Mouse (Mus musculus) stomach, embryonic 14.5 days (tissue): ENCODE measurements at regions not wholly inside any gene's neighbourhood (a gene's known extent, or its start where the extent isn't known, plus 50 kb on each side); places are given as distances from the start of the nearest gene placed in this dataset.

Source experiments
- ATAC-seq: fragments of 200-750 bp; cut with Nextera tagmentation; 2 replicates; pipeline ENCODE4 v1.8.0; 2017; ENCODE audit warnings: low read depth, moderate TSS enrichment; ENCODE audit not compliant: insufficient number of reproducible peaks, insufficient read depth, low FRiP score
- H3K27ac ChIP-seq: fragments of 300-500 bp; sonication (generic); 2 replicates; pipeline ENCODE4 v1.5.1; 2014; ENCODE audit warnings: mild to moderate bottlenecking, low read length, moderate library complexity, mixed read lengths
- H3K27me3 ChIP-seq: fragments of 300-500 bp; sonication (generic); 2 replicates; pipeline ENCODE4 v1.6.1; 2014; ENCODE audit warnings: low read length, control low read depth, mixed read lengths; ENCODE audit not compliant: control insufficient read depth, insufficient read depth
- H3K36me3 ChIP-seq: fragments of 300-500 bp; sonication (generic); 2 replicates; pipeline ENCODE4 v1.6.1; 2014; ENCODE audit warnings: mild to moderate bottlenecking, control low read depth, low read length, moderate library complexity, mixed read lengths; ENCODE audit not compliant: control insufficient read depth, insufficient read depth
- H3K4me1 ChIP-seq: fragments of 300-500 bp; sonication (generic); 2 replicates; pipeline ENCODE4 v1.6.1; 2014; ENCODE audit warnings: low read length, control low read depth, mixed read lengths; ENCODE audit not compliant: control insufficient read depth, insufficient read depth
- H3K4me2 ChIP-seq: fragments of 300-500 bp; sonication (generic); replicated peaks from 2 replicates; pipeline ENCODE4 v1.6.1; 2014; ENCODE audit warnings: low read depth, low read length, control low read depth
- H3K4me3 ChIP-seq: fragments of 300-500 bp; sonication (generic); 2 replicates; pipeline ENCODE4 v1.5.1; 2014; ENCODE audit warnings: low read depth, low read length, control low read depth
- H3K9ac ChIP-seq: fragments of 300-500 bp; sonication (generic); replicated peaks from 2 replicates; pipeline ENCODE4 v1.6.1; 2014; ENCODE audit warnings: low read depth, mild to moderate bottlenecking, control low read depth, low read length, moderate library complexity, mixed read lengths
- H3K9me3 ChIP-seq: fragments of 300-500 bp; sonication (generic); 2 replicates; pipeline ENCODE4 v1.6.1; 2016; ENCODE audit warnings: low read depth, low read length, control low read depth; ENCODE audit not compliant: control insufficient read depth
- WGBS: fragments of 180-500 bp; shearing (Covaris S2); extraction: QIAGEN DNeasy Blood & Tissue Kit; methylation state at CpG from one replicate; pipeline ENCODE4 v1.1.7; 2014; 5-methylcytosine and 5-hydroxymethylcytosine counted together

- Histone ChIP-seq H3K4me3 (no peak overlapping the region), H3K27me3 (no peaks in the 10 kb centered on the region), H3K9ac (no peak overlapping the region), H3K36me3 (no peaks in the 10 kb centered on the region), H3K4me2 (no peak overlapping the region), H3K27ac (no peak overlapping the region), H3K4me1 (no peaks in the 10 kb centered on the region), H3K9me3 (no peaks in the 10 kb centered on the region)
- ATAC-seq: no peak
- WGBS: 81% methylated on average over 4 of the region's 4 CpGs
These were observed 162.2 kb downstream of the Dusp6 start for GRCm38 (mm10) chr10:99425265-99425664.

- WGBS: 79% methylated on average over 9 of the region's 9 CpGs
- Histone ChIP-seq H3K9me3 (no peaks in the 10 kb centered on the region), H3K4me2 (no peak overlapping the region), H3K36me3 (no peaks in the 10 kb centered on the region), H3K9ac (no peak overlapping the region), H3K27me3 (no peaks in the 10 kb centered on the region), H3K27ac (no peak overlapping the region), H3K4me3 (no peak overlapping the region), H3K4me1 (no peaks in the 10 kb centered on the region)
- no peak for ATAC-seq
These were observed 167.1 kb downstream of the Dusp6 start for GRCm38 (mm10) chr10:99430175-99430574.

GRCm38 (mm10) chr10:99430669-99431561, 167.9 kb downstream of the Dusp6 start:
- Histone ChIP-seq H3K36me3 (no peaks in the 10 kb centered on the region), H3K4me2 (no peak overlapping the region), H3K9ac (no peak overlapping the region), H3K9me3 (no peaks in the 10 kb centered on the region), H3K27me3 (no peaks in the 10 kb centered on the region), H3K27ac (no peak overlapping the region), H3K4me1 (no peaks in the 10 kb centered on the region), H3K4me3 (no peak overlapping the region)
- no peak for ATAC-seq
- 76% methylated on average over 16 of the region's 16 CpGs for WGBS

GRCm38 (mm10) chr10:99437060-99437459, 174.0 kb downstream of the Dusp6 start:
- Histone ChIP-seq H3K27ac (no peak overlapping the region), H3K4me2 (no peak overlapping the region), H3K4me1 (no peaks in the 10 kb centered on the region; the same call in 1 of the 2 replicates), H3K9ac (no peak overlapping the region), H3K4me3 (no peak overlapping the region), H3K27me3 (no peaks in the 10 kb centered on the region), H3K36me3 (no peaks in the 10 kb centered on the region), H3K9me3 (no peaks in the 10 kb centered on the region)
- ATAC-seq: no peak

GRCm38 (mm10) chr10:99440169-99440568, 177.1 kb downstream of the Dusp6 start:
- Histone ChIP-seq H3K4me2 (no peak overlapping the region), H3K36me3 (no peaks in the 10 kb centered on the region), H3K4me3 (no peak overlapping the region), H3K27ac (no peak overlapping the region), H3K9me3 (no peaks in the 10 kb centered on the region), H3K4me1 (no peaks in the 10 kb centered on the region; the same call in 1 of the 2 replicates), H3K27me3 (no peaks in the 10 kb centered on the region), H3K9ac (no peak overlapping the region)
- 82% methylated on average over 5 of the region's 5 CpGs for WGBS
- ATAC-seq: no peak

- Histone ChIP-seq H3K27ac (no peak overlapping the region), H3K4me3 (no peak overlapping the region)
- ATAC-seq: no peak
These were observed 178.0 kb downstream of the Dusp6 start for GRCm38 (mm10) chr10:99441014-99441413.

GRCm38 (mm10) chr10:99441931-99442330, 178.9 kb downstream of the Dusp6 start:
- no peaks in the 10 kb centered on the region; the same call in 1 of the 2 replicates for H3K4me1 ChIP-seq
- H3K9ac ChIP-seq: no peak overlapping the region
- 32% methylated on average over 10 of the region's 10 CpGs for WGBS
- H3K36me3 ChIP-seq: no peaks in the 10 kb centered on the region
- no peak overlapping the region for H3K27ac ChIP-seq
- no peak for ATAC-seq
- H3K4me2 ChIP-seq: no peak overlapping the region
- no peak overlapping the region for H3K4me3 ChIP-seq
- H3K9me3 ChIP-seq: no peaks in the 10 kb centered on the region
- H3K27me3 ChIP-seq: no peaks in the 10 kb centered on the region

More at GRCm38 (mm10) chr10:99441014-99441413, 178.0 kb downstream of the Dusp6 start:
- no peaks in the 10 kb centered on the region; the same call in 1 of the 2 replicates for H3K4me1 ChIP-seq
- H3K27me3 ChIP-seq: no peaks in the 10 kb centered on the region
- H3K36me3 ChIP-seq: no peaks in the 10 kb centered on the region
- WGBS: 44% methylated on average over 6 of the region's 6 CpGs
- H3K9me3 ChIP-seq: no peaks in the 10 kb centered on the region
- no peak overlapping the region for H3K9ac ChIP-seq
- H3K4me2 ChIP-seq: no peak overlapping the region

GRCm38 (mm10) chr10:99443453-99444170, 180.6 kb downstream of the Dusp6 start:
- WGBS: 92% methylated on average over 18 of the region's 18 CpGs
- ATAC-seq: no peak
- H3K4me1 ChIP-seq: no peaks in the 10 kb centered on the region; the same call in 1 of the 2 replicates
- no peaks in the 10 kb centered on the region for H3K9me3 ChIP-seq
- H3K27ac ChIP-seq: no peak overlapping the region
- no peak overlapping the region for H3K4me2 ChIP-seq
- no peak overlapping the region for H3K9ac ChIP-seq
- H3K36me3 ChIP-seq: no peaks in the 10 kb centered on the region
- no peaks in the 10 kb centered on the region for H3K27me3 ChIP-seq
- no peak overlapping the region for H3K4me3 ChIP-seq
